Mouse (Mus musculus): ENCODE results near the gene Matk. TPM values are rescaled to one million over a fixed set of nuclear protein-coding genes. Genes with fewer than 3 reads are reported as not detected.

Matk gene
- total and polyA plus RNA-seq, 3 experiments: 0.48 to 1.5 (median 0.86) TPM

DNA sequence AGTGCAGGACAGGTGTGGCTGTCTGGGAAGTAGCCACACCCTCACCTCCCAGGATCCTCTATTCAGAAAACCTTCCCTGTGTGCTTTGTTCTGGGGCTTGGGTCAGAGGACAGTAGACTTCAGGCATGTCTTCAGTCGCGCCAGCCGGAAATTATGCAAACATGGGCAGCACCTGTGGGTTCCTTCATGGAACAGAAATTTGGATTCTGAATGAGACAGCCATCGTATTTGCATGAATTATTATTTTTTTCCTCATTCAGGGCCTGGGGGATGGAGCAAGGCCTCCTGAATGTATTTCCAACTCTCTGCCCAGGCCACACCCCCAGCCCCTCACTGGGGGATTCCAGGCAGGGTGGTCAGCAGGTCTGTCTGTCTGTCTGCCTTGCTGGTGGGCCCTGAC lies 8.3 kb downstream of the Matk start:
- 93% methylated on average over 4 of the region's 4 CpGs for WGBS
- intact Hi-C loops (cut with DNase I): no loop called here
- H3K4me3 ChIP-seq: no peak overlapping the region
- no peak overlapping the region for H3K27ac ChIP-seq
- H3K27me3 ChIP-seq (ENCODE audit: control insufficient read depth, insufficient read depth, low read length): peaks cover 11% of the 10 kb centered on the region; the same call in 1 of the 2 replicates
- no peaks in the 10 kb centered on the region for H3K36me3 ChIP-seq (ENCODE audit: control insufficient read depth, insufficient read depth, low read length)
- no peak for TF ChIP-seq POLR2A (IDR thresholded peaks at IDR 0.05; ENCODE audit: insufficient read depth, low read depth, low read length)
- no peak for TF ChIP-seq EP300 (IDR thresholded peaks at IDR 0.05; ENCODE audit: insufficient read depth, low read depth, low read length)
- TF ChIP-seq CTCF (IDR thresholded peaks at IDR 0.05): no peak
- no peaks in the 10 kb centered on the region for H3K79me2 ChIP-seq (replicated peaks; ENCODE audit: control insufficient read depth, insufficient read depth, low read length)
- peaks cover 2% of the 10 kb centered on the region; the same call in 1 of the 2 replicates for H3K4me1 ChIP-seq (ENCODE audit: control insufficient read depth, insufficient read depth, low read length)
- DNase-seq: no peak
- H3K9ac ChIP-seq (ENCODE audit: low read depth, low read length): no peak overlapping the region

DNA sequence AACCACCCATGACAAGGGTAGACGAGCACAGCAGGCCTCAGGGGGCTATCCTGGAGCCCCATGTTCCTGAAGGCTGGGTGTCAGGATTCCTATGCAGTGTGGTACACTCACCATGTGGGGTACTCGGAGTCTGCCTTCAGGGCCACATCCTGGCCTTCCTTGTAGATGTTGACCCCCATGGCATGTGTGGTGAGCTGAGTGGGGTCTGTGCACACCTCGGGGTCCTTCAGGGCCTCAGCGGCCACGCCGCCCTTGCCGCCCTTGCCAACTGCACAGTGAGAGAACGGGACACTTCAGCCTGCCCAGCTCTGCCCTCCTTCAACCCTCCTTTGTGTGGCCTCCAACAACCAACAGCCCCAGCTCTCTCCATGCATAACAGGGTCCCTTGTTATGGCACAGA lies 12.8 kb downstream of the Matk start:
- DNase-seq: no peak
- no peaks in the 10 kb centered on the region for H3K27me3 ChIP-seq (ENCODE audit: control insufficient read depth, insufficient read depth, low read length)
- H3K4me1 ChIP-seq (ENCODE audit: control insufficient read depth, insufficient read depth, low read length): peaks cover 2% of the 10 kb centered on the region; the same call in 1 of the 2 replicates
- no peak overlapping the region for H3K4me3 ChIP-seq
- no peaks in the 10 kb centered on the region for H3K36me3 ChIP-seq (ENCODE audit: control insufficient read depth, insufficient read depth, low read length)
- no peak overlapping the region for H3K9ac ChIP-seq (ENCODE audit: low read depth, low read length)
- intact Hi-C loops (cut with DNase I): no loop called here
- no peak overlapping the region for H3K27ac ChIP-seq
- H3K79me2 ChIP-seq (replicated peaks; ENCODE audit: control insufficient read depth, insufficient read depth, low read length): no peaks in the 10 kb centered on the region
- 95% methylated on average over 8 of the region's 8 CpGs for WGBS
- TF ChIP-seq EP300 (IDR thresholded peaks at IDR 0.05; ENCODE audit: insufficient read depth, low read depth, low read length) (no peak), CTCF (IDR thresholded peaks at IDR 0.05) (no peak), POLR2A (IDR thresholded peaks at IDR 0.05; ENCODE audit: insufficient read depth, low read depth, low read length) (no peak)

DNA sequence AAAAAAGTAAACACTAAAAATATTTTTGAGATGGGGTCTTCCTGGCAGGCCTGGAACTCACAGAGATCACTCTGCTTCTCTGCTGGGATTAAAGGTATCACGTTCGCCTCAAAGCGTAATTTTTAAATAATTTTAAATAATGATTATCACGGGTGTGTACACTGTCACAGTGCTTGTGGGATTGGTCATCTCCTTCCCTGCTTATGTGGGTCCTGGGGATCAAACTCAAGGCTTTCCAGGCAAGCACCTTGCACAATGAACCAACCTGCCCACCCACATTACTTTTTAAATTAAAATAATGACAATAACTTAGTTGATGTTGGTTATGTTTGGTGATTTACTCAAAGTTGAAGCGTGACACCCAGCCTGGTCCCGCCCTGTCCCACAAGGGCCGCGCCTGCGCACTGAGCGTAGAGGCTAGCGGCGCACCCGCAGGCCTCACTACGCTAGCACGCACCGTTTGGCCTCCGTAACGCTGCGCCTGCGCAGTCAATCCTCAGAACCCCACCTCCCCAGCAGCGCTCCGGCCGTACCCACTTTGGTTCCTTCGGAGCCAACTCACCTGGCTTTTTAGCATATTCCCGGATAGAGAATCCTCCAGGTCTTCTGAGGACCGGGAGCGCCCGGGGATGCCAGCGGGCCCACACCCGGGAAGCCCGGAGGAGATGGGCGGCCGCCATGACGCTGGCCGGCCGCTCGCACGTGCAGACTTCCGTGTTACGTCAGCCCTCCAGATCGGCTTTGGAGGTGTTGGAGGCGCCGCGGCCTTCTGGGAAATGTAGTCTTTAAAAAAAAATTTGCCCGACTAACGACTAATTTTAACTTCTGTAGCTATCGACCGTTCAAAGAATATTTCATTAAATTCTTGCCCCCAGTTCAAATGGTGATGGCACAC lies 13.7 kb downstream of the Matk start, which contains the start of the genes Mrpl54 and Apba3:
Gene Mrpl54, minus strand, starts transcription at position 724 of the 895 bp plus-strand sequence.
Gene Apba3, plus strand, starts transcription at position 750 of the 895 bp plus-strand sequence.
- Histone ChIP-seq H3K4me1 (ENCODE audit: control insufficient read depth, insufficient read depth, low read length) (peaks cover 2% of the 10 kb centered on the region; the same call in 1 of the 2 replicates), H3K9ac (ENCODE audit: low read depth, low read length) (peak within 1 kb of the TSS; percentile 91), H3K4me3 (peak within 1 kb of the TSS; percentile 91), H3K27me3 (ENCODE audit: control insufficient read depth, insufficient read depth, low read length) (no peaks in the 10 kb centered on the region), H3K79me2 (replicated peaks; ENCODE audit: control insufficient read depth, insufficient read depth, low read length) (no peaks in the 10 kb centered on the region), H3K36me3 (ENCODE audit: control insufficient read depth, insufficient read depth, low read length) (no peaks in the 10 kb centered on the region), H3K27ac (peak within 1 kb of the TSS; percentile 98)
- intact Hi-C loops (cut with DNase I): no loop called here
- TF ChIP-seq CTCF (IDR thresholded peaks at IDR 0.05): no peak
- peak; percentile 39; the same call in 1 of the 2 replicates for TF ChIP-seq EP300 (IDR thresholded peaks at IDR 0.05; ENCODE audit: insufficient read depth, low read depth, low read length)
- TF ChIP-seq POLR2A (IDR thresholded peaks at IDR 0.05; ENCODE audit: insufficient read depth, low read depth, low read length): peak; percentile 78
- WGBS: under 1% methylated on average over 48 of the region's 48 CpGs
- DNase-seq: peak; percentile 96 to 99

DNA sequence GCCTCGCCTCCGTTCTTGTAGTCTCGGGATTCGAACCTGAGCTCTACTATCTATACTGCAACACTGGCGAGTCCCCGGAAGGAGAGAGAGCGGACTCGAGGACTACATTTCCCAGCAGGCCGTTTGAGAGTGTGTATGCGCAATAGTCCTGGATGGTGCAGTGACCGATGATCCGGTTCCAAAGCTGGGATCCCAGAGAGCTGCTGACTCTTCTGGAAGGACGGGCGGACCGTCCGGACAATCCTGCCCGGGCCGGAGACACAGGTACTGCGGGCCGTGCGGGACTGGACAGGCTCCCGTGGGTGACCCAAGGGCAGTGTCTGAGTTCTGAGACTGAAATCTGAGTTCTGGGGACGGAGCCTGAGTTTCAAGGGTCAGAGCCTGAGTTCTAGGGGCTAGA lies 15.3 kb downstream of the Matk start:
- intact Hi-C loops (cut with DNase I): loop anchor here (1.0 kb wide), 1 partner anchor 19 kb away; no protein-coding TSS in a partner anchor
- peak overlapping the region; percentile 86 for H3K9ac ChIP-seq (ENCODE audit: low read depth, low read length)
- TF ChIP-seq EP300 (IDR thresholded peaks at IDR 0.05; ENCODE audit: insufficient read depth, low read depth, low read length) (0 out of 2 replicates have a peak, but pooled peaks have one; percentile 65), POLR2A (IDR thresholded peaks at IDR 0.05; ENCODE audit: insufficient read depth, low read depth, low read length) (peak; percentile 97), CTCF (IDR thresholded peaks at IDR 0.05) (0 out of 2 replicates have a peak, but pooled peaks have one; percentile 4)
- H3K4me3 ChIP-seq: peak overlapping the region; percentile 80
- H3K4me1 ChIP-seq (ENCODE audit: control insufficient read depth, insufficient read depth, low read length): peaks cover 2% of the 10 kb centered on the region; the same call in 1 of the 2 replicates
- under 1% methylated on average over 23 of the region's 23 CpGs for WGBS
- H3K27ac ChIP-seq: peak overlapping the region; percentile 95
- H3K36me3 ChIP-seq (ENCODE audit: control insufficient read depth, insufficient read depth, low read length): no peaks in the 10 kb centered on the region
- no peaks in the 10 kb centered on the region for H3K79me2 ChIP-seq (replicated peaks; ENCODE audit: control insufficient read depth, insufficient read depth, low read length)
- H3K27me3 ChIP-seq (ENCODE audit: control insufficient read depth, insufficient read depth, low read length): no peaks in the 10 kb centered on the region
- DNase-seq: peak; percentile 85 to 90

GRCm38 (mm10) chr10:81268643-81269412 lies 16.1 kb downstream of the Matk start:
- Histone ChIP-seq H3K79me2 (replicated peaks; ENCODE audit: control insufficient read depth, insufficient read depth, low read length) (no peaks in the 10 kb centered on the region), H3K27ac (peak overlapping the region; percentile 95), H3K9ac (ENCODE audit: low read depth, low read length) (peak overlapping the region; percentile 86), H3K36me3 (ENCODE audit: control insufficient read depth, insufficient read depth, low read length) (no peaks in the 10 kb centered on the region), H3K27me3 (ENCODE audit: control insufficient read depth, insufficient read depth, low read length) (no peaks in the 10 kb centered on the region), H3K4me3 (peak overlapping the region; percentile 80), H3K4me1 (ENCODE audit: control insufficient read depth, insufficient read depth, low read length) (peaks cover 2% of the 10 kb centered on the region; the same call in 1 of the 2 replicates)
- intact Hi-C loops (cut with DNase I): loop anchor here (1.0 kb wide), 1 partner anchor 18 kb away; no protein-coding TSS in a partner anchor
- TF ChIP-seq POLR2A (IDR thresholded peaks at IDR 0.05; ENCODE audit: insufficient read depth, low read depth, low read length): no peak
- no peak for TF ChIP-seq CTCF (IDR thresholded peaks at IDR 0.05)
- TF ChIP-seq EP300 (IDR thresholded peaks at IDR 0.05; ENCODE audit: insufficient read depth, low read depth, low read length): no peak
- DNase-seq: no peak
- 74% methylated on average over 16 of the region's 16 CpGs for WGBS
